Mouse (Mus musculus): Measurements from ENCODE around the gene Olfr1167. TPM values are rescaled to one million over a fixed set of nuclear protein-coding genes. Genes with fewer than 3 reads are reported as not detected.
"Not testable (repeated sequence)": the region's sequence is repeated elsewhere in the genome, so short reads cannot be mapped to it uniquely, and the experiment has no call there.

Olfr1167 gene
- not detected in 2 replicates for polyA plus RNA-seq (2015; fragmentation: Nextera tagmentation; extraction: Ambion mirVana)

GRCm38 (mm10) chr2:88155093-88155492 lies at the start of gene Olfr1167:
TSS of gene Olfr1167 (minus strand) at chr2:88155193.
- not testable (repeated sequence) for H3K9ac ChIP-seq (ENCODE audit: low read depth, low read length); H3K9me3 ChIP-seq (ENCODE audit: control insufficient read depth); H3K4me1 ChIP-seq (replicated peaks; ENCODE audit: control insufficient read depth, insufficient read depth, low read length); H3K27ac ChIP-seq (ENCODE audit: low read depth, low read length); H3K36me3 ChIP-seq (ENCODE audit: control insufficient read depth, insufficient read depth); H3K4me2 ChIP-seq (replicated peaks; ENCODE audit: low read depth); H3K27me3 ChIP-seq (replicated peaks; ENCODE audit: control insufficient read depth, insufficient read depth, low read length); H3K4me3 ChIP-seq (ENCODE audit: low read depth, low read length); ATAC-seq
- 86% methylated on average over 1 of the region's 1 CpGs for WGBS

GRCm38 (mm10) chr2:88181580-88181979 lies 26.6 kb upstream of the Olfr1167 start, which contains the start of gene Olfr1168:
TSS of gene Olfr1168 (plus strand) at chr2:88181880.
- WGBS = 87% methylated on average over 2 of the region's 2 CpGs
- no peak for TF ChIP-seq CTCF (IDR thresholded peaks at IDR 0.05; ENCODE audit: low read depth)
- ATAC-seq = no peak

GRCm38 (mm10) chr2:88128172-88128571 lies 26.8 kb downstream of the Olfr1167 start, which contains the start of gene Olfr1166:
TSS of gene Olfr1166 (minus strand) at chr2:88128272.
- Histone ChIP-seq H3K4me3 (ENCODE audit: low read depth, low read length) (no peak within 1 kb of the TSS), H3K9ac (ENCODE audit: low read depth, low read length) (no peak within 1 kb of the TSS), H3K27me3 (replicated peaks; ENCODE audit: control insufficient read depth, insufficient read depth, low read length) (no peaks in the 10 kb centered on the region), H3K9me3 (ENCODE audit: control insufficient read depth) (no peaks in the 10 kb centered on the region), H3K4me1 (replicated peaks; ENCODE audit: control insufficient read depth, insufficient read depth, low read length) (no peaks in the 10 kb centered on the region), H3K36me3 (ENCODE audit: control insufficient read depth, insufficient read depth) (no peaks in the 10 kb centered on the region), H3K27ac (ENCODE audit: low read depth, low read length) (no peak within 1 kb of the TSS), H3K4me2 (replicated peaks; ENCODE audit: low read depth) (no peak within 1 kb of the TSS)
- ATAC-seq = no peak
- 84% methylated on average over 1 of the region's 1 CpGs for WGBS
- TF ChIP-seq CTCF (IDR thresholded peaks at IDR 0.05; ENCODE audit: low read depth) = no peak

More at GRCm38 (mm10) chr2:88181580-88181979, 26.6 kb upstream of the Olfr1167 start, which contains the start of gene Olfr1168:
- Histone ChIP-seq H3K4me3 (ENCODE audit: low read depth, low read length) (no peak within 1 kb of the TSS), H3K27ac (ENCODE audit: low read depth, low read length) (no peak within 1 kb of the TSS), H3K9ac (ENCODE audit: low read depth, low read length) (no peak within 1 kb of the TSS), H3K4me1 (replicated peaks; ENCODE audit: control insufficient read depth, insufficient read depth, low read length) (no peaks in the 10 kb centered on the region), H3K27me3 (replicated peaks; ENCODE audit: control insufficient read depth, insufficient read depth, low read length) (no peaks in the 10 kb centered on the region), H3K4me2 (replicated peaks; ENCODE audit: low read depth) (no peak within 1 kb of the TSS), H3K9me3 (ENCODE audit: control insufficient read depth) (no peaks in the 10 kb centered on the region), H3K36me3 (ENCODE audit: control insufficient read depth, insufficient read depth) (no peaks in the 10 kb centered on the region)

Other genes with a start within 250 kb of the Olfr1167 start
- not detected in 2 replicates for gene Olfr1155, start 210.1 kb downstream of the Olfr1167 start, polyA plus RNA-seq (2015; fragmentation: Nextera tagmentation; extraction: Ambion mirVana)
- not detected in 2 replicates for gene Olfr1156, start 202.1 kb downstream of the Olfr1167 start, polyA plus RNA-seq (2015; fragmentation: Nextera tagmentation; extraction: Ambion mirVana)
- not detected in 2 replicates for gene Olfr1157, start 186.9 kb downstream of the Olfr1167 start, polyA plus RNA-seq (2015; fragmentation: Nextera tagmentation; extraction: Ambion mirVana)
- not detected in 2 replicates for gene Olfr74, start 180.5 kb downstream of the Olfr1167 start, polyA plus RNA-seq (2015; fragmentation: Nextera tagmentation; extraction: Ambion mirVana)
- gene Olfr1158, start 165.1 kb downstream of the Olfr1167 start, polyA plus RNA-seq (2015; fragmentation: Nextera tagmentation; extraction: Ambion mirVana) = not detected in 2 replicates
- gene Olfr1160, start 146.9 kb downstream of the Olfr1167 start, polyA plus RNA-seq (2015; fragmentation: Nextera tagmentation; extraction: Ambion mirVana) = not detected in 2 replicates
- gene Olfr1161, start 132.4 kb downstream of the Olfr1167 start, polyA plus RNA-seq (2015; fragmentation: Nextera tagmentation; extraction: Ambion mirVana) = not detected in 2 replicates
- gene Olfr73, start 117.5 kb downstream of the Olfr1167 start, polyA plus RNA-seq (2015; fragmentation: Nextera tagmentation; extraction: Ambion mirVana) = not detected in 2 replicates
- not detected in 2 replicates for gene Olfr1162, start 104.1 kb downstream of the Olfr1167 start, polyA plus RNA-seq (2015; fragmentation: Nextera tagmentation; extraction: Ambion mirVana)
- gene Olfr1163, start 83.4 kb downstream of the Olfr1167 start, polyA plus RNA-seq (2015; fragmentation: Nextera tagmentation; extraction: Ambion mirVana) = not detected in 2 replicates
- gene Olfr1164, start 61.2 kb downstream of the Olfr1167 start, polyA plus RNA-seq (2015; fragmentation: Nextera tagmentation; extraction: Ambion mirVana) = not detected in 2 replicates
- gene Olfr1166, start 26.9 kb downstream of the Olfr1167 start, polyA plus RNA-seq (2015; fragmentation: Nextera tagmentation; extraction: Ambion mirVana) = not detected in 2 replicates
- gene Olfr1168, start 26.7 kb upstream of the Olfr1167 start, polyA plus RNA-seq (2015; fragmentation: Nextera tagmentation; extraction: Ambion mirVana) = not detected in 2 replicates
- not detected in 2 replicates for gene Olfr1170, start 73.1 kb upstream of the Olfr1167 start, polyA plus RNA-seq (2015; fragmentation: Nextera tagmentation; extraction: Ambion mirVana)
- gene Olfr1173, start 124.7 kb upstream of the Olfr1167 start, polyA plus RNA-seq (2015; fragmentation: Nextera tagmentation; extraction: Ambion mirVana) = 0.03 TPM in 1 of 2 replicates, not detected in the other
- gene Olfr1174-ps, start 159.9 kb upstream of the Olfr1167 start, polyA plus RNA-seq (2015; fragmentation: Nextera tagmentation; extraction: Ambion mirVana) = not detected in 2 replicates
- gene Olfr1175-ps, start 172.0 kb upstream of the Olfr1167 start, polyA plus RNA-seq (2015; fragmentation: Nextera tagmentation; extraction: Ambion mirVana) = not detected in 2 replicates
- gene Olfr1176, start 181.5 kb upstream of the Olfr1167 start, polyA plus RNA-seq (2015; fragmentation: Nextera tagmentation; extraction: Ambion mirVana) = not detected in 2 replicates
- gene Olfr1177-ps, start 191.3 kb upstream of the Olfr1167 start, polyA plus RNA-seq (2015; fragmentation: Nextera tagmentation; extraction: Ambion mirVana) = not detected in 2 replicates
- gene Olfr1178, start 231.9 kb upstream of the Olfr1167 start, polyA plus RNA-seq (2015; fragmentation: Nextera tagmentation; extraction: Ambion mirVana) = not detected in 2 replicates

Data from intestine, postnatal 0 days (tissue).